Mouse (Mus musculus) liver, postnatal 0 days (tissue): Measurements from ENCODE around the gene Anxa11.
"Not testable (repeated sequence)": the region's sequence is repeated elsewhere in the genome, so short reads cannot be mapped to it uniquely, and the experiment has no call there.

Experiments used
- CTCF ChIP-seq: sonication (generic); IDR thresholded peaks from 2 replicates; pipeline ENCODE4 v1.5.1; 2016; ENCODE audit warnings: antibody characterized with exemption, low read depth
- EP300 ChIP-seq: IDR thresholded peaks from 2 replicates; pipeline ENCODE4 v1.6.1; 2016; ENCODE audit warnings: antibody characterized with exemption, low read depth, mild to moderate bottlenecking

GRCm38 (mm10) chr14:25908976-25909375, 67.0 kb downstream of the Anxa11 start:
- not testable (repeated sequence) for TF ChIP-seq CTCF, EP300
